ENCODE assay signal across 26 mouse cellular contexts in genomic region chr10:33721827-33722438, GRCm38 (mm10).
DNase-seq lines count a peak whose midpoint lies in the region; ATAC-seq and TF ChIP-seq lines count a peak whose summit lies in the region.
"Had no signal": no experiment of that assay in that cellular context is flagged by ENCODE, and none has a peak within 500 bp of the region (broad histone marks: within the 10 kb centered on the region; RNA-seq: fewer than 3 reads in every experiment).

No protein-coding gene starts in this region.

- peak; percentile 30; the same call in 1 of the 2 replicates for ATAC-seq in forebrain, embryonic 13.5 days
- no peak for ATAC-seq in forebrain, embryonic 15.5 days (replicated peaks)
- ATAC-seq in limb, embryonic 14.5 days (ENCODE audit: low FRiP score, low read depth) = peak; percentile 23; the same call in 1 of the 2 replicates
- ATAC-seq: CD4-positive, CD25-positive, alpha-beta regulatory T cell, adult 4 months; hindbrain, postnatal 0 days; intestine, postnatal 0 days had no signal

- WGBS in forebrain, embryonic 13.5 days = 39% methylated on average over 4 of the region's 4 CpGs
- WGBS in forebrain, embryonic 15.5 days = 32% methylated on average over 4 of the region's 4 CpGs
- 24% methylated on average over 4 of the region's 4 CpGs for WGBS in limb, embryonic 14.5 days
- WGBS in limb, embryonic 10.5 days = 74% methylated on average over 4 of the region's 4 CpGs

- no peak overlapping the region for H3K4me2 ChIP-seq in forebrain, embryonic 13.5 days
- no peak overlapping the region for H3K4me2 ChIP-seq in forebrain, embryonic 15.5 days (replicated peaks)
- no peak overlapping the region for H3K4me2 ChIP-seq in limb, embryonic 14.5 days (replicated peaks; ENCODE audit: low read depth, low read length, severe bottlenecking)
- H3K4me2 ChIP-seq: limb, embryonic 15.5 days; liver, embryonic 13.5 days had no signal

- H3K27ac ChIP-seq in forebrain, embryonic 13.5 days = no peak overlapping the region
- H3K27ac ChIP-seq in forebrain, embryonic 15.5 days (replicated peaks) = no peak overlapping the region
- no peak overlapping the region for H3K27ac ChIP-seq in limb, embryonic 14.5 days (replicated peaks; ENCODE audit: low read depth, low read length)
- H3K27ac ChIP-seq in limb, embryonic 10.5 days = no peak overlapping the region
- H3K27ac ChIP-seq: hindbrain, embryonic 10.5 days; hindbrain, postnatal 0 days; limb, embryonic 15.5 days; liver, embryonic 13.5 days; macrophage had no signal

- DNase-seq in limb, embryonic 14.5 days (ENCODE audit: low spot score) = no peak
- DNase-seq in limb, embryonic 10.5 days (ENCODE audit: low spot score) = no peak
- peak; percentile 2 for DNase-seq in forelimb bud, embryonic 11.5 days (ENCODE audit: low read depth, low spot score)
- DNase-seq in layer of hippocampus, adult 9-11 months = no peak
- DNase-seq in cerebellum, adult 8-10 months = no peak
- DNase-seq: adrenal gland, postnatal 25 days; cerebellum, adult 18-20 months; cerebellum, postnatal 14 days; heart, postnatal 14 days; kidney, adult 9 months; kidney, postnatal 14 days; liver, embryonic 13.5 days; lung, adult 18-20 months; lung, postnatal 10 days; midbrain, embryonic 14.5 days; retina, postnatal 1 day; right cerebral cortex, postnatal 14 days; thymus, postnatal 4 days had no signal

- no peak overlapping the region for H3K4me3 ChIP-seq in forebrain, embryonic 13.5 days
- no peak overlapping the region for H3K4me3 ChIP-seq in forebrain, embryonic 15.5 days
- no peak overlapping the region for H3K4me3 ChIP-seq in limb, embryonic 14.5 days (replicated peaks; ENCODE audit: low read length)
- H3K4me3 ChIP-seq in limb, embryonic 10.5 days = no peak overlapping the region
- H3K4me3 ChIP-seq: hindbrain, embryonic 10.5 days; limb, embryonic 15.5 days; liver, embryonic 13.5 days had no signal

- H3K9ac ChIP-seq in forebrain, embryonic 13.5 days = no peak overlapping the region
- H3K9ac ChIP-seq in forebrain, embryonic 15.5 days (replicated peaks) = no peak overlapping the region
- H3K9ac ChIP-seq in limb, embryonic 14.5 days (ENCODE audit: low read depth, low read length, severe bottlenecking) = no peak overlapping the region
- H3K9ac ChIP-seq: limb, embryonic 15.5 days; liver, embryonic 13.5 days had no signal

- no peaks in the 10 kb centered on the region for H3K27me3 ChIP-seq in forebrain, embryonic 13.5 days
- H3K27me3 ChIP-seq in forebrain, embryonic 15.5 days = no peaks in the 10 kb centered on the region
- no peaks in the 10 kb centered on the region for H3K27me3 ChIP-seq in limb, embryonic 14.5 days (ENCODE audit: control insufficient read depth, insufficient read depth, low read length)
- no peaks in the 10 kb centered on the region for H3K27me3 ChIP-seq in limb, embryonic 10.5 days (ENCODE audit: low read depth, poor library complexity, severe bottlenecking)
- H3K27me3 ChIP-seq: limb, embryonic 15.5 days; liver, embryonic 13.5 days had no signal

- H3K4me1 ChIP-seq in forebrain, embryonic 13.5 days = no peaks in the 10 kb centered on the region
- H3K4me1 ChIP-seq in forebrain, embryonic 15.5 days = no peaks in the 10 kb centered on the region
- H3K4me1 ChIP-seq in limb, embryonic 14.5 days (ENCODE audit: control insufficient read depth, insufficient read depth, low read length) = no peaks in the 10 kb centered on the region
- H3K4me1 ChIP-seq in limb, embryonic 10.5 days = no peaks in the 10 kb centered on the region
- H3K4me1 ChIP-seq: hindbrain, embryonic 10.5 days; limb, embryonic 15.5 days; liver, embryonic 13.5 days had no signal

- H3K36me3 ChIP-seq in forebrain, embryonic 13.5 days (ENCODE audit: poor library complexity, severe bottlenecking) = no peaks in the 10 kb centered on the region
- H3K36me3 ChIP-seq in forebrain, embryonic 15.5 days = no peaks in the 10 kb centered on the region
- H3K36me3 ChIP-seq in limb, embryonic 14.5 days (ENCODE audit: control insufficient read depth, insufficient read depth, low read length) = no peaks in the 10 kb centered on the region
- no peaks in the 10 kb centered on the region for H3K36me3 ChIP-seq in limb, embryonic 10.5 days
- H3K36me3 ChIP-seq: hindbrain, embryonic 10.5 days; limb, embryonic 15.5 days; liver, embryonic 13.5 days had no signal

- H3K9me3 ChIP-seq in forebrain, embryonic 13.5 days (replicated peaks) = no peaks in the 10 kb centered on the region
- H3K9me3 ChIP-seq in forebrain, embryonic 15.5 days = no peaks in the 10 kb centered on the region
- H3K9me3 ChIP-seq in limb, embryonic 14.5 days (ENCODE audit: control insufficient read depth, low read length) = no peaks in the 10 kb centered on the region
- H3K9me3 ChIP-seq in limb, embryonic 10.5 days (replicated peaks) = no peaks in the 10 kb centered on the region
- H3K9me3 ChIP-seq: hindbrain, embryonic 10.5 days; limb, embryonic 15.5 days; liver, embryonic 13.5 days had no signal

- no peak for TF ChIP-seq POLR2A in limb, embryonic 14.5 days (IDR thresholded peaks at IDR 0.05; ENCODE audit: borderline replicate concordance, extremely low read depth, insufficient read depth, insufficient read length)
